Mouse (Mus musculus): ENCODE measurements around the gene P3h3. TPM values are rescaled to one million over a fixed set of nuclear protein-coding genes. Genes with fewer than 3 reads are reported as not detected.

The P3h3 gene
- 49.5 and 57.0 TPM in 2 replicates for polyA plus RNA-seq (2014; fragmentation: Nextera tagmentation; extraction: Ambion mirVana)

GRCm38 (mm10) chr6:124856916-124857839 lies at the start of gene P3h3:
P3h3 (minus strand) TSS chr6:124857752.
- WGBS: under 1% methylated on average over 36 of the region's 86 CpGs
- H3K27ac ChIP-seq (replicated peaks; ENCODE audit: low read depth, low read length): peak within 1 kb of the TSS; percentile 99
- peak within 1 kb of the TSS; percentile 74 for H3K4me2 ChIP-seq (ENCODE audit: low read depth, low read length)
- no peaks in the 10 kb centered on the region for H3K27me3 ChIP-seq (replicated peaks; ENCODE audit: control insufficient read depth, insufficient read depth, low read length)
- peak within 1 kb of the TSS; percentile 98 for H3K9ac ChIP-seq (ENCODE audit: low read depth, low read length)
- peak; percentile 93 for DNase-seq (ENCODE audit: low spot score)
- peak within 1 kb of the TSS; percentile 83 for H3K4me3 ChIP-seq (ENCODE audit: low read depth, low read length)
- H3K4me1 ChIP-seq (ENCODE audit: control insufficient read depth, insufficient read depth, low read length): peaks cover 11% of the 10 kb centered on the region; the same call in 1 of the 2 replicates
- peak; percentile 91 for ATAC-seq (ENCODE audit: low read depth)
- no peaks in the 10 kb centered on the region for H3K9me3 ChIP-seq (ENCODE audit: control insufficient read depth, low read length)
- peaks cover 29% of the 10 kb centered on the region for H3K36me3 ChIP-seq (ENCODE audit: control insufficient read depth, insufficient read depth, low read length)

- peak overlapping the region; percentile 99 for H3K27ac ChIP-seq (replicated peaks; ENCODE audit: low read depth, low read length)
- no peaks in the 10 kb centered on the region for H3K27me3 ChIP-seq (replicated peaks; ENCODE audit: control insufficient read depth, insufficient read depth, low read length)
- no peak for DNase-seq (ENCODE audit: low spot score)
- no peaks in the 10 kb centered on the region for H3K9me3 ChIP-seq (ENCODE audit: control insufficient read depth, low read length)
- no peaks in the 10 kb centered on the region for H3K36me3 ChIP-seq (ENCODE audit: control insufficient read depth, insufficient read depth, low read length)
- peaks cover 16% of the 10 kb centered on the region for H3K4me1 ChIP-seq (ENCODE audit: control insufficient read depth, insufficient read depth, low read length)
- WGBS: 41% methylated on average over 13 of the region's 16 CpGs
- H3K4me3 ChIP-seq (ENCODE audit: low read depth, low read length): peak overlapping the region; percentile 52
- peak overlapping the region; percentile 80 for H3K4me2 ChIP-seq (ENCODE audit: low read depth, low read length)
- no peak for ATAC-seq (ENCODE audit: low read depth)
- peak overlapping the region; percentile 74 for H3K9ac ChIP-seq (ENCODE audit: low read depth, low read length)
These were observed 47.7 kb upstream of the P3h3 start for GRCm38 (mm10) chr6:124904991-124905860.

GRCm38 (mm10) chr6:124904161-124904981 lies 46.8 kb upstream of the P3h3 start:
- peak; percentile 86 for ATAC-seq (ENCODE audit: low read depth)
- peak overlapping the region; percentile 99 for H3K27ac ChIP-seq (replicated peaks; ENCODE audit: low read depth, low read length)
- DNase-seq (ENCODE audit: low spot score): peak; percentile 94
- WGBS: 11% methylated on average over 18 of the region's 24 CpGs
- H3K27me3 ChIP-seq (replicated peaks; ENCODE audit: control insufficient read depth, insufficient read depth, low read length): no peaks in the 10 kb centered on the region
- peak overlapping the region; percentile 80 for H3K4me2 ChIP-seq (ENCODE audit: low read depth, low read length)
- H3K4me3 ChIP-seq (ENCODE audit: low read depth, low read length): peak overlapping the region; percentile 52
- peak overlapping the region; percentile 74 for H3K9ac ChIP-seq (ENCODE audit: low read depth, low read length)
- peaks cover 8% of the 10 kb centered on the region for H3K4me1 ChIP-seq (ENCODE audit: control insufficient read depth, insufficient read depth, low read length)
- no peaks in the 10 kb centered on the region for H3K36me3 ChIP-seq (ENCODE audit: control insufficient read depth, insufficient read depth, low read length)
- H3K9me3 ChIP-seq (ENCODE audit: control insufficient read depth, low read length): no peaks in the 10 kb centered on the region

DNA sequence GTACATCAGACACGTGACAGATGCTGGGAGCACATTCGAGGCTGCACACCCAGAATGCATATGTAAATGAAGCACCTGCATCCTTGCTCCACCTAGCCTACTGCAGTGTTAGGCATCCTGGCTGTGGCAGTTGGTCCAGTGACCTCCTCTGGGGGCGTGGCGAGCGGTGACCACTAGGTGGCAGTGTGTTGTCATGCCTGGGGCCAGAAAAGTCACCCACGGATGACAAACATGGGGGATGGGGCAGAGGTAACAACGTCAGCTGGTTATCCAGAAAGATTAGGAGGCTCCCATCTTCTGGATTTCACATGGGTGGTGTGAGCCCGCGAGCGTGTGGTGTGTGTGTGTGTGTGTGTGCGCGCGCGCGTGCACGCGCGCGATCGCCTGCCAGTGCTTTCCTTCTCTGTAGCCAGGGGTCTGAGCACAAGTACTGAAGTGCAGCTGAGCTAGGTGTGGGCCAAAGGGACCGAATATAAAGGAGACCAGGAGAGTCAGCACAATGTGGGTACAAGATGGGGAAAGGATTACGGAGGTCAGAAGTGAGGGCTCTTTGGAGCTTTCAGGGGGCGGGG lies 46.1 kb upstream of the P3h3 start:
- Histone ChIP-seq H3K9me3 (ENCODE audit: control insufficient read depth, low read length) (no peaks in the 10 kb centered on the region), H3K4me3 (ENCODE audit: low read depth, low read length) (peak overlapping the region; percentile 52), H3K9ac (ENCODE audit: low read depth, low read length) (peak overlapping the region; percentile 74), H3K27ac (replicated peaks; ENCODE audit: low read depth, low read length) (peak overlapping the region; percentile 99), H3K36me3 (ENCODE audit: control insufficient read depth, insufficient read depth, low read length) (no peaks in the 10 kb centered on the region), H3K27me3 (replicated peaks; ENCODE audit: control insufficient read depth, insufficient read depth, low read length) (no peaks in the 10 kb centered on the region), H3K4me2 (ENCODE audit: low read depth, low read length) (peak overlapping the region; percentile 80), H3K4me1 (ENCODE audit: control insufficient read depth, insufficient read depth, low read length) (peaks cover 8% of the 10 kb centered on the region)
- under 1% methylated on average over 23 of the region's 23 CpGs for WGBS
- ATAC-seq (ENCODE audit: low read depth) (peak; percentile 84), DNase-seq (ENCODE audit: low spot score) (peak; percentile 94)

GRCm38 (mm10) chr6:124901851-124902250 lies 44.3 kb upstream of the P3h3 start:
- H3K9me3 ChIP-seq (ENCODE audit: control insufficient read depth, low read length): no peaks in the 10 kb centered on the region
- no peaks in the 10 kb centered on the region for H3K27me3 ChIP-seq (replicated peaks; ENCODE audit: control insufficient read depth, insufficient read depth, low read length)
- no peak overlapping the region for H3K27ac ChIP-seq (replicated peaks; ENCODE audit: low read depth, low read length)
- H3K36me3 ChIP-seq (ENCODE audit: control insufficient read depth, insufficient read depth, low read length): no peaks in the 10 kb centered on the region
- H3K4me1 ChIP-seq (ENCODE audit: control insufficient read depth, insufficient read depth, low read length): peaks cover 8% of the 10 kb centered on the region
- no peak overlapping the region for H3K4me2 ChIP-seq (ENCODE audit: low read depth, low read length)
- no peak overlapping the region for H3K4me3 ChIP-seq (ENCODE audit: low read depth, low read length)
- ATAC-seq (ENCODE audit: low read depth) (no peak), DNase-seq (ENCODE audit: low spot score) (no peak)
- no peak overlapping the region; the same call in 1 of the 2 replicates for H3K9ac ChIP-seq (ENCODE audit: low read depth, low read length)

DNA sequence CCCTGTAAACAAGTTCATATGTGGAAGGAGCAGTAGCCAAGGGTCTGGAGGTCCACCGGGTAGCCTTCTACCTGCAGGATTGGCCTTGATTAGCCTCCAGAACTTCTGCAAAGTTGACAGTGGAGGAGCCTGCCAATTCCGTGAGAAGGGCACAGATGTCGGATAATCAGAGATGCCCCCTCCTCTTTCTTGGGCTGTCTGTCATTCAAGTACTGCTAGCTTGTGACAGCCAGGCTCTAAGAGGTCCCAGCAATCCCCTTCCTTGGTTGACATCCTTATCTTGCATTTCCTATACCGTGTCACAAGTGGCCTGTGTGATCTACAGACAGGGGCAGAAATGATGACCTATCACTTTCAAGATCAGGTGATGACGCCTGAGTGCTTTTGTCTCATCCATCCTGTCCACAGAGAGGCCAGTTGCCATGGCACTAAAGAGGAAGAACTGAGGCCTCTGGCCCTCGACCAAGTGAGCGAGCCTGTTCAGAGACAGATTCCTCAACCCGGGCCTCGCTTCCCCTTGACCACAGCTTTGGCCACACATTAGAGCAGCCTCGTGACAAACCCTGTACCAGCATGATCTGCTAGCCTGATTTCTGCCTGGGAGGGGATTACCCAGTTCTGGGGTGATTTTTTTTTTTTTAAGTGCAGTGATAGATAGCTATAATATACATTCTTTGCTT lies 43.4 kb upstream of the P3h3 start:
- DNase-seq (ENCODE audit: low spot score) (no peak), ATAC-seq (ENCODE audit: low read depth) (no peak)
- Histone ChIP-seq H3K4me2 (ENCODE audit: low read depth, low read length) (no peak overlapping the region), H3K9ac (ENCODE audit: low read depth, low read length) (no peak overlapping the region), H3K27me3 (replicated peaks; ENCODE audit: control insufficient read depth, insufficient read depth, low read length) (no peaks in the 10 kb centered on the region), H3K4me1 (ENCODE audit: control insufficient read depth, insufficient read depth, low read length) (peaks cover 8% of the 10 kb centered on the region), H3K4me3 (ENCODE audit: low read depth, low read length) (no peak overlapping the region), H3K36me3 (ENCODE audit: control insufficient read depth, insufficient read depth, low read length) (no peaks in the 10 kb centered on the region), H3K27ac (replicated peaks; ENCODE audit: low read depth, low read length) (no peak overlapping the region), H3K9me3 (ENCODE audit: control insufficient read depth, low read length) (no peaks in the 10 kb centered on the region)
- 64% methylated on average over 10 of the region's 10 CpGs for WGBS

DNA sequence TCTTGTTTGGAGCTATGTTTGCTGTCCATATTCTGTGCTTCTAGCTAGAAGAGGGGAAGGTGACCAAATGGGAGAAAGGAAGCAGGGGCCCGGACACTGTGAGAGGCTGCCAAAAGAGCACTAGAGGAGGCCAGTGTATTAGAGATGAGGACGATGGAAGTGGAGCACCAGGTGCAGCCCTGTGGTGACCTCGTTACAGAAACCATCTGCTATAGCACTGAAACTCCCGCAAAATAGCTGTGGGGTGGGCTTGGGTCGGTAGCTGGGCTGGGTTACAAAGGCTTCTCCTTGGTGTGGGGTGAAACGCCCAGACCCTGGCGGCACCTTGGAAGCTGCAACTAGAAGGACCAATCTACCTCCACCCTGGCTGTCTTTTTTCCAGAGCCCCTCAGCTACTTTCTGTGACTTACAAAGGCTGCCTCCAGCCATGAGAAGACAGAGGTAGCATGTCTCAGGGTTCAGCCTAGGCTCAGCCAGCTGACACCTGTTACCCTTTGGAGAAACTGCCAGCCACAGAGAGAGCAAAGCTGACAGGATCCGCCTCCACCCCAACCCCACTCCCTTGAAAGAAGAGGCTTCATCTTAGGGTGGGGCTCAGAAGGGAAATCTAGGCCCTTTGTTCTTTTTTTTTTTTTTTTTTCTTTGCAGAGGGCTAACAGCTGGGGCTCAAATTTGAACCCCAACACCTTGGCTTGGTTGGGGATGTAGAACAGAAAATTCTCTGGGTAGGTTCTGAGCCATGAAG lies 42.7 kb upstream of the P3h3 start:
- no peak for DNase-seq (ENCODE audit: low spot score)
- Histone ChIP-seq H3K9ac (ENCODE audit: low read depth, low read length) (no peak overlapping the region), H3K4me1 (ENCODE audit: control insufficient read depth, insufficient read depth, low read length) (peaks cover 8% of the 10 kb centered on the region), H3K4me2 (ENCODE audit: low read depth, low read length) (no peak overlapping the region), H3K27me3 (replicated peaks; ENCODE audit: control insufficient read depth, insufficient read depth, low read length) (no peaks in the 10 kb centered on the region), H3K27ac (replicated peaks; ENCODE audit: low read depth, low read length) (no peak overlapping the region), H3K9me3 (ENCODE audit: control insufficient read depth, low read length) (no peaks in the 10 kb centered on the region), H3K4me3 (ENCODE audit: low read depth, low read length) (no peak overlapping the region), H3K36me3 (ENCODE audit: control insufficient read depth, insufficient read depth, low read length) (no peaks in the 10 kb centered on the region)
- ATAC-seq (ENCODE audit: low read depth): no peak
- 55% methylated on average over 8 of the region's 8 CpGs for WGBS

Data from embryonic facial prominence, embryonic 14.5 days (tissue).